ENCODE assay signal across 1 mouse cellular context in the genomic region with DNA sequence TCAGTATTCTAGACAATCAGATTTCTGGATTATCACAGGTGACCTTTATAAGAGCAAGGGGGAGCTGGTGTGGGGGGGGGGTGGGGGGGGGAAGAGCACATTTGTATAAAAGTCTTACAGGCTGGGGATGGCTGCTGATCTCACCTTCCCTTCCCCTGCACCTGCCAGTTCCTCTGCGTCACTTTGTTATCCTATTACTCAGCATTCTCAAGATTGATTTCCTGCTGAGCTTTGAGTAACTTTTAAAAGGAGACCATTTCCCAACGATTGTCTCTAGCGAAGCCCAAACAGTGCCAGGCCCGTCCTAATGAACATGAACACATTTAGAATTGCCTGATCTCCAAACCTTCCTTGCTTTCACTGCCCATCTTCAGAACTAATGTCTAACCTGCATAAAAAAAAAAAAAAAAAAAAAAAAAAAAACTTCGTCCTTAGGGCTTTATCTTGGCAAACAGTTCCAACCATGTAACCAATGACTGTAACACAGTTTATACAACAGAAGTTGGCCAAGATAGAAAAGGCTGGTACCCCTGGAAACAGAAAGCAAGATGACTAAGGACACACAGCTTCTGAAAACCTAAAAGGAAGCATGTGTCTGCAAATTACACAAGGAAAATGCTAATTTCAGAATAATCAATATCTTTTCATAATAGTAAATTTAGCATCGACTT.
TF ChIP-seq lines count a peak whose summit lies in the region.

No protein-coding gene starts in this region.

TF ChIP-seq in CH12.LX, 34 proteins besides CTCF, POLR2A, EP300 and RAD21 (continued from another document):
- TF ChIP-seq KAT2A (IDR thresholded peaks at IDR 0.05; ENCODE audit: insufficient replicate concordance, low read length): no peak
